Mouse (Mus musculus) cerebellum, adult 2 months (tissue): ENCODE data around the gene Frmd5. TPM values are rescaled to one million over a fixed set of nuclear protein-coding genes. Genes with fewer than 3 reads are reported as not detected.

Experiments
- DNase-seq, 2 experiments: peaks; one replicate each; pipeline ENCODE4 v3.0.0; 2021
- H3K27ac ChIP-seq: fragments of 200-500 bp; 2 replicates; pipeline ENCODE4 v1.5.1; 2012; ENCODE audit warnings: low read length, control low read depth, inconsistent platforms; ENCODE audit not compliant: insufficient read depth
- H3K27me3 ChIP-seq: fragments of 200-500 bp; 2 replicates; pipeline ENCODE4 v1.6.1; 2012; ENCODE audit warnings: inconsistent platforms, mild to moderate bottlenecking, low read length, moderate library complexity; ENCODE audit not compliant: control insufficient read depth, insufficient read depth
- H3K4me1 ChIP-seq: fragments of 200-500 bp; 2 replicates; pipeline ENCODE4 v1.6.1; 2011; ENCODE audit warnings: low read length; ENCODE audit not compliant: control insufficient read depth, insufficient read depth
- H3K4me3 ChIP-seq: fragments of 200-500 bp; replicated peaks from 2 replicates; pipeline ENCODE3; 2011; ENCODE audit warnings: mild to moderate bottlenecking, low read depth, low read length, control low read depth; ENCODE audit not compliant: insufficient read depth
- CTCF ChIP-seq: fragments of 200-500 bp; IDR thresholded peaks from 2 replicates; pipeline ENCODE4 v1.5.1; 2011; ENCODE audit warnings: low read depth, mild to moderate bottlenecking, control low read depth, low read length, moderate library complexity, borderline replicate concordance; ENCODE audit not compliant: insufficient read depth
- POLR2A ChIP-seq: fragments of 200-500 bp; IDR thresholded peaks from 2 replicates; pipeline ENCODE4 v1.6.1; 2011; ENCODE audit warnings: low read length, control low read depth, borderline replicate concordance; ENCODE audit not compliant: insufficient read depth
- WGBS: fragments of 180-500 bp; shearing (Covaris S2); methylation state at CpG from one replicate; pipeline ENCODE4 v1.1.7; 2018; 5-methylcytosine and 5-hydroxymethylcytosine counted together
- polyA plus RNA-seq: library from polyadenylated mRNA; depleted of rRNA; stranded (reverse); fragments of >200 nt; gene quantifications from 2 replicates; pipeline ENCODE4 v1.2.3, GENCODE M21; 2012

Frmd5 gene
- polyA plus RNA-seq, 1 experiment = 55.8 TPM

DNA sequence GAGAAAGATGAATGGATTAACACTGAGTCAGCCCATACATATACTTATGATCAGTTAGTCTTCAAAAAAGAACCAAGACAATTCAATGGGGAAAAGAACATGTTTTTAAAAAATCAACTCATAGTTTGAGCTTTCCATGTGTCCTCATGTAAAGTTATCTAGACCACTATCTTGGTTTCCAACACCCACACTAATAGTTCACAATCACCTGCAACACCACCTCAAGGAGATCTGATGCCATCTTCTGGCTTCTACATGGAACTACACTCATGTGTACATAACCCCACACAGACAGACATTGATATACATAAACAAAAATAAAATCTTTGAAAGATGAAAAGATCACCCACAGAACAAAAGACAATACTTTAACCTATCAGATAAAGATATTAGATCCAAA, 17.1 kb downstream of the Frmd5 start:
- no peaks in the 10 kb centered on the region for H3K27me3 ChIP-seq
- H3K4me3 ChIP-seq = no peak overlapping the region
- TF ChIP-seq CTCF (no peak), POLR2A (no peak)
- H3K27ac ChIP-seq = no peak overlapping the region
- DNase-seq = no peak
- no peaks in the 10 kb centered on the region for H3K4me1 ChIP-seq

- no peak overlapping the region for H3K27ac ChIP-seq
- TF ChIP-seq CTCF = no peak
- no peak for TF ChIP-seq POLR2A
- no peaks in the 10 kb centered on the region for H3K27me3 ChIP-seq
- WGBS = 80% methylated on average over 2 of the region's 2 CpGs
- no peaks in the 10 kb centered on the region for H3K4me1 ChIP-seq
- no peak overlapping the region for H3K4me3 ChIP-seq
- DNase-seq = no peak
Observed at GRCm38 (mm10) chr2:121788415-121788814, 18.5 kb downstream of the Frmd5 start.

DNA sequence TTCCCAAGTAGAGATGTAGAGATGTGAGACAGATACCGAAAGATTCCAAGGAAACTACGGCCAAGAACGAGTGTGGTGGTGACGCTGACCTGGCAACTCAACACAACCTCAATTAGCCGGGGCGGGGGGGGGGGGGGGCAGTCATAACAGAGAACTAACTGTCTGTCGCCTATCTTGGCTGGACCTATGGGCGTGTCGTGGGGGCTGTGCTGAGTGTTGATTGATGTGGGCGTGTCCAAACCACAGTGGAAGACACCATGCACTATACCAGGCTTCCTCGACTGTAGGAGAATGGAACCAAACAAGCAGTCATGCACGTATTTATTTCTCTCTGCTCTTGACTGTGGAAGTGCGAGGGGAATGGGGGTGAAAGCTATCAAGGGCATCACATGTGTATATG, 19.1 kb downstream of the Frmd5 start:
- H3K4me3 ChIP-seq = no peak overlapping the region
- 62% methylated on average over 13 of the region's 13 CpGs for WGBS
- no peaks in the 10 kb centered on the region for H3K27me3 ChIP-seq
- no peak for DNase-seq
- no peak for TF ChIP-seq CTCF
- no peaks in the 10 kb centered on the region for H3K4me1 ChIP-seq
- H3K27ac ChIP-seq = no peak overlapping the region

GRCm38 (mm10) chr2:121787271-121787670, 19.6 kb downstream of the Frmd5 start:
- H3K4me1 ChIP-seq = no peaks in the 10 kb centered on the region
- TF ChIP-seq CTCF (no peak), POLR2A (no peak)
- no peaks in the 10 kb centered on the region for H3K27me3 ChIP-seq
- H3K27ac ChIP-seq = no peak overlapping the region
- whole genome bisulfite sequencing = 75% methylated on average over 7 of the region's 7 CpGs
- DNase-seq = no peak
- H3K4me3 ChIP-seq = no peak overlapping the region

GRCm38 (mm10) chr2:121776219-121776618, 30.7 kb downstream of the Frmd5 start:
- H3K27ac ChIP-seq = no peak overlapping the region

DNA sequence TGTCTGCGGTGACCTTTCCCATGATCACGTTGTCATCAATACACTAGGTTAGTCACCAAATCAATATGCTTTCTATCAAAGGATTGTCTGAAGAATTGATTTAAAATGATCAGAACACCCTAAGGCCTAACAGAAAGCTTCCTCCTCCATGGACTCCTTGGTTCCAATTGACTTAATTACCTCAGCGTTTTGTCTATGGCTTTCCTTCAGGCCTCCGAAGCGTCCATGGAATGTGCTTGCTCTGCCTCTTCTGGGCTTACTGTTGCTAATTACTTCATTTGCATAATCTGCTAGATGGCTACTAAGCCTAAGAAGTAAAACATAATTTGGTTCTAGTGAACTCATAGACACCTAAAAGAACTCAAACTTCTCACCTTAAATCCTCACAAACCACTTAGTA, 42.0 kb downstream of the Frmd5 start:
- H3K27me3 ChIP-seq = no peaks in the 10 kb centered on the region
- no peak overlapping the region for H3K27ac ChIP-seq
- WGBS = 66% methylated on average over 5 of the region's 5 CpGs
- no peak overlapping the region for H3K4me3 ChIP-seq
- no peaks in the 10 kb centered on the region for H3K4me1 ChIP-seq
- no peak for DNase-seq
- TF ChIP-seq CTCF = no peak
- no peak for TF ChIP-seq POLR2A

More at GRCm38 (mm10) chr2:121776219-121776618, 30.7 kb downstream of the Frmd5 start:
- TF ChIP-seq POLR2A = no peak
- no peak for TF ChIP-seq CTCF
- no peak for DNase-seq
- no peaks in the 10 kb centered on the region for H3K4me1 ChIP-seq
- H3K27me3 ChIP-seq = no peaks in the 10 kb centered on the region
- no peak overlapping the region for H3K4me3 ChIP-seq
- WGBS = 87% methylated on average over 7 of the region's 7 CpGs

DNA sequence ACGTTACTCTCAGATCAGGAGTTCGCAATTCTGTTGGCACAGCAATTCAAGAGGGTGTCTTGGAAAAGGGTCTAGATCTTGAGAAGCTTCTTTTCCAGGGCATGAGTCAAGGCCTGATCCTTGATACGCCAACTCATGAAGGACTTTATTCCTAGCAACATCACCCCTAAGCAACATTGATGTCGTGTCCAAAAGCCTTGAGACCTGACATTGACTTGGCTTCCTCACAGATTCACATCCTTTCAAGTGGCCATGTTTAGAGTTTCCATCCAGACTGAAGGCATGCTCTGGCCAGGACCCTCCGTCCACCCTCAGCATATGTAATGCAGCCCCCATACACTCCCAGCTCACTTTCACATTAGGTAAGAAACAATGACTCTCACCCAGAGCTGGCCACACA, 45.0 kb downstream of the Frmd5 start:
- Histone ChIP-seq H3K27ac (no peak overlapping the region), H3K4me1 (no peaks in the 10 kb centered on the region), H3K27me3 (no peaks in the 10 kb centered on the region), H3K4me3 (no peak overlapping the region)
- TF ChIP-seq CTCF (no peak), POLR2A (no peak)
- WGBS = 90% methylated on average over 5 of the region's 5 CpGs
- no peak for DNase-seq

DNA sequence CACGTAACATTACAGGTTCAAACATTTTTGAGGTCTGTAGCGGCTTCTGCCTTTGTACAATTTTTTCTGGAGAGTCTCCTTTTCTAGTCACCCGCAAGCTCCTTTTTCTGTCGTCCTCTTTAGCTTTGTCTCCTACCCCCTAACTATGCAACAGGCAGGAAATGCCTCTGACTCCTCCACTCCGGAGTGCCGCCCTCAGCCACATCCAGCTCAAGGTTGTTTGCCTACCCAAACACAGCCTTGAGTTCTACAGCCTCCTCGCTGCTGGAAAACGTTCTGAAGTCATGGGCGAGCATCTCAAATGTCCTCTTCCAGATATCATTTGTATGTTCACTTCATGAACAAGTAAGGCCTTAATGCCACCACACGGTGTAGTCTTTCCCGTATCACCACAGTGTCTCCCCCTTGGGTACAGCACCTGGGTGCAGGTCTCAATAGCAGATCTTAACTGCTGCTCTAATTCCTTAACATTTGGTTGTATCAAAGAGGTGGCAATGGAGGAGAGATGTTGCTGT, 45.5 kb downstream of the Frmd5 start:
- no peak overlapping the region for H3K27ac ChIP-seq
- H3K27me3 ChIP-seq = no peaks in the 10 kb centered on the region
- H3K4me1 ChIP-seq = no peaks in the 10 kb centered on the region
- DNase-seq = no peak
- 89% methylated on average over 11 of the region's 11 CpGs for WGBS
- H3K4me3 ChIP-seq = no peak overlapping the region
- no peak for TF ChIP-seq CTCF
- TF ChIP-seq POLR2A = no peak

DNA sequence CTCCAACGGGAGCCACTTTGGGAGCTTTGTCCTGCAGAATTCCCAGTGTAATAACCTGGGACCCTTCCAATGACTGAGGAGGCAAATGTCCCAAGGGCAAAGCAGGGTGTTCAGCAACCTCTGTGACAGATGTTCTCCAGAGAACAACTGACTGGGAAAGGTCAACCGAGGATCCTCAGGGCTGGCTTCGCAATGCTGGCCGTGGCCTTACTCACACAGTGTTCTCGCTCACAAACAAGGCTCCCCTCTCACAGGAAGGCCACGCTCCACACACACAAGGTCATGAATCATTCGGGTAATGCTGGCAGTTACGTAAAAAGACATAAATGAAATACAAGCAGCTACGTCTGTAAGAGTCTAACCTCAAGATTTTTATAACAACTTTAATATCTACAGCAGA, 46.2 kb downstream of the Frmd5 start:
- Histone ChIP-seq H3K27me3 (no peaks in the 10 kb centered on the region), H3K4me3 (no peak overlapping the region), H3K4me1 (no peaks in the 10 kb centered on the region), H3K27ac (no peak overlapping the region)
- DNase-seq = no peak
- WGBS = 88% methylated on average over 9 of the region's 9 CpGs
- TF ChIP-seq POLR2A (no peak), CTCF (no peak)
